Mouse (Mus musculus): ENCODE results near the gene Plp2.

The Plp2 gene

DNA sequence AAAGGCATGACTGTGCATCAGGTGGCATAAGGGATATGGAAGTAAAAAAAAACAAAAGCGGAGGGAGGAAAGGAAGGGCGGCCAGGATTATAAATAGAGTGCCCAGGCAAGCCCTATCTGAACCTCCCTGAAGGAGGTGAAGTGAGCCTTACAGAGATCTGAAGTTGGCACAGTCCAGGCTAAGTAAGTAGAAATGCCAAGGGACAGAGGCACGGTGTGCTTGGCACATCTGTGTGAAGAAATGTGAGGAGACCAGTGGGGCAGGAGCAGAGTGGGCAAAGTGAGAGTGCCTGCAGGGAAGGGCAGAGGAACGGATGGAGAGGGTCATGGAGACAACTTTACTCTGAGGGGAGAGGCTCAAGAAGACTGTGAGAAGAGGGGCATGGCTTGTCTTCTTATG, 10.1 kb downstream of the Plp2 start:
- DNase-seq (ENCODE audit: low spot score) = no peak

DNA sequence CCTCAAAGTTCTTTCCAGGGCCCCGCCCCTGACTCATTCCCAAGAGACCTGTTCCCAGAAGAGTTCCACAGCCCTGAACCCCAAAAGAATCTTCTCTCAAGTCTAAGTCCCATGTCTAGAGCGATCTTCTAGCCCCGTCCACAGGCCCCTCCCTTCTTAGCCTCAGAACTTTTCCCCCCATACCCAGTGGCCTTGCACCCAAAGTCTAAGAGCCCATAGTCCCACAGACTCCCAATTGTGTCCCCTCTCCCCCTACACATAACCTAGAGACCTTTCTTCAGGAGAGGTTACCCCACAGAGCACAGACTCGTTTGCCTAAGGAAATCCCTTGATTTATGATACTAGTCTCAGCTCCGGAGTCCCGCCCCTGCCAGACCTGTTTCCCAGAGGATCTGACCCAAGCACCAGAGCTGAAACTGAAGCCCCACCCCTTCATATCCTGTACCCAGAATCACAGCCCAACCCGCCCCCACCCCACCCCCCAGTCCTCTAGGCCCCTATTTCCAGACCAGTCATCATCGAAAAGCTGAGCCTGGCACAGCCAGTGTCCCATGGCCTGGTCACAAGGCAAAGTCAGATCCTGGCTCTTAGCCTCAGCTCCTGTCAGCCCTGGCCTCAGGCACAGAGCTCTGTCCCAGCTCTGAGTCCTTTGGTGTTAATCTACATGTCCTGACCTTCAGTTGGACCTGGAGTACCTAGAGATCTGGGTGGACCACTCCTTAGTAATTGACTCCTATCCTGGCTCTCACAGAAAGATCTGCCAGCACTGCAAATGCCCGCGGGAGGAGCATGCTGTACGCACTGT, 12.2 kb downstream of the Plp2 start:
- no peak for DNase-seq (ENCODE audit: low spot score)

DNA sequence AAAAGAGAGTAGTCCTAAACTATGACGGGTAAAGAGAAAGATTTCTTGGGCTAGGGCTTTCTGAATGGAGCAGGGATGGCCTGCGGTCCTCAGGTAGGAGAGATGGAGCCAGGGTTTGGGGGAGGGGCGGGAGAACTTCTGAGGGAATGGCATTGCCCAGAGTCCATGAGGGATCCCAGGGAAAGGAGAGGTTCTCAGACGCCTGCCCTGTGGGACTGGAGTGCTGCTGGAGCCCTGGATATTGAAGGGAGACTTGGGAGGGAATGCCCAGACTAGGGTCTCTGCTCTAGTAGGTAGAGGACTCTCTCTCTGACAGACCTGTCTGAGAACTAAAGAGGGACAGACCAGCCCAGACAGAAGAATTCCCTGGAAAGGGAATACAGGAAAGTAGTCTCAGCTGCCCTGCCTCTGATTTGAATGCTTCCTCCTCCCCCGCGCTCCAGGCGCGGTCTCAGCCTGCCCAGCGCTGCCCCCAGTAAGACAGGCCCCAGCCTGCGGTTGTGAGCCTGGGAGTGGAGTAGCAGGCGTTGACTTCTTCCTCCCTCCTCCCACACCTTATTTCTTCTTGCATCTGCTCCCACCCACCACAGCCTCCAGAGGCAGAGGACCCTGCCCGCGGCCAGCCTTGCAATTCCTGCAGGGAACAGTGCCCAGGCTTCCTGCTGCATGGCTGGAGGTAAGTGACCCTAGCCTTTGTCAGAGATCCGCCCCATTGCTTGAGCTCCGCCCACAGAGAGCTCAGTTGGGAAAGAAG, 13.0 kb downstream of the Plp2 start:
- DNase-seq (ENCODE audit: low spot score) = peak; percentile 29

- DNase-seq (ENCODE audit: low spot score) = peak; percentile 31
These were observed 14.0 kb downstream of the Plp2 start, which contains the start of gene Prickle3 for GRCm38 (mm10) chrX:7657221-7657639. Gene Prickle3 (plus strand): TSS chrX:7657260.

DNA sequence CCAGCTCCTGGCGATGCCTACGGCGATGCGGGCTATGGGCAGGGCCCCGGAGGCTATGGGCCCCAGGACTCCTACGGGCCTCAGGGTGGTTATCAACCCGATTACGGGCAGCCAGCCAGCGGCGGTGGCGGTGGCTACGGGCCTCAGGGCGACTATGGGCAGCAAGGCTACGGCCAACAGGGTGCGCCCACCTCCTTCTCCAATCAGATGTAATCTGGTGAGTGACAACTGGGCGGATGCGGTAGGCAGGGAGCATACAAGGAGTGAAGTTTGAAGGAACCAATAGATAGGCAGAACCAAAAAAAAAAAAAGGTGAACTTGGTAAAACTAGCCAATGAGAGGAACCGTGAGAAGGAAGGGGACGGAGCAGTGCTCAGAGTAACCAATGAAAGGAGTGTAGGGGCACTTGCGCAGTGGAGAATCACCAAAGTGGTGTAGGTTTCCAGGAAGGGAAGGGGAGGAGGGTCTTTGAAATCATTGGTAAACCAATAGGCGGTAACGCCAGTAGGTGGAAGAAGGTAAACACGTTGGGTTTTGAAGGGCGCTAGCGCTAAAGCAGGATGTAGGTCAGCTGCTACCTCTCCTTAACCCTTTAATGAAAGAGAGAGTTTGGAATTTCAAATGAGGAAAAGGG, 22.4 kb downstream of the Plp2 start:
- peak; percentile 83 for DNase-seq (ENCODE audit: low spot score)

GRCm38 (mm10) chrX:7645349-7645748, 25.8 kb downstream of the Plp2 start:
- DNase-seq (ENCODE audit: low spot score) = no peak

- no peak for DNase-seq (ENCODE audit: low spot score)
These were observed 30.4 kb downstream of the Plp2 start for GRCm38 (mm10) chrX:7640785-7641184.

DNA sequence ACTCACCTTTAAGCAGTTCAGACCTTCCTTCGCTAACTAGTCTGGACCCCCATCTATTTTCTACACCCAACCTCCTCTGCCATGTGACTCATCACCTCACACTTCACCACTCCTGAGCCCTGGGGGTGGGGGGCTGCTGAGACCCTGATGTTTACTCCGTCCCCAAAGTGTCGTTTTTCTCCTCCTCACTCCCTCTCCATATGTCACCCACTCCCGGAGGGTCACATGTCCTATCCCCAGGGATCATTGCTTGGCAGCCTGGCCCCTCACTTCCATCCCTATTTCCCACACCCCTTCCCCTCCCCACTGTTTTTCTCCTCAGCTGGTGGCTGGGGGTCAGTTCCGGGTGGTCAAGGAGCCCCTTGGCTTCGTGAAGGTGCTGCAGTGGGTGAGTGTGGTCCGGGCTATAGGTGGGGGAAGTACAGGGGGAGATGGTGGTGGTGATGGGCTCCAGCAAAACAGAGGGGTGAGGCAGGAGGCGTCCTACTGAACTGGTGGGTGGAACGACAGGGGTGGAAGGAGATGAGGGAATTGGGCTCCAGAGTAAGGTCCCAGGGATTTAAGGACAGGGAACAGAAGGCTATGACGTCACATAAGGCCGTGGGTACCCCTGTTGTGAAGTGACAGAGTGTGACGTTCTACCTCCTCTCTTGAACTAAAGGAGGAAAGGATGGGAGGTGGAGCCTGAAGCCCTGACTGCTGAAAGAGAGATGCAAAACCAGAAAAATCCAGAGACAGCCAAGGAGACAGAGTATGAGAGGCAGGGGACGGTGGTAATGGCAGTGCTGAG, 31.5 kb downstream of the Plp2 start:
- no peak for DNase-seq (ENCODE audit: low spot score)

DNA sequence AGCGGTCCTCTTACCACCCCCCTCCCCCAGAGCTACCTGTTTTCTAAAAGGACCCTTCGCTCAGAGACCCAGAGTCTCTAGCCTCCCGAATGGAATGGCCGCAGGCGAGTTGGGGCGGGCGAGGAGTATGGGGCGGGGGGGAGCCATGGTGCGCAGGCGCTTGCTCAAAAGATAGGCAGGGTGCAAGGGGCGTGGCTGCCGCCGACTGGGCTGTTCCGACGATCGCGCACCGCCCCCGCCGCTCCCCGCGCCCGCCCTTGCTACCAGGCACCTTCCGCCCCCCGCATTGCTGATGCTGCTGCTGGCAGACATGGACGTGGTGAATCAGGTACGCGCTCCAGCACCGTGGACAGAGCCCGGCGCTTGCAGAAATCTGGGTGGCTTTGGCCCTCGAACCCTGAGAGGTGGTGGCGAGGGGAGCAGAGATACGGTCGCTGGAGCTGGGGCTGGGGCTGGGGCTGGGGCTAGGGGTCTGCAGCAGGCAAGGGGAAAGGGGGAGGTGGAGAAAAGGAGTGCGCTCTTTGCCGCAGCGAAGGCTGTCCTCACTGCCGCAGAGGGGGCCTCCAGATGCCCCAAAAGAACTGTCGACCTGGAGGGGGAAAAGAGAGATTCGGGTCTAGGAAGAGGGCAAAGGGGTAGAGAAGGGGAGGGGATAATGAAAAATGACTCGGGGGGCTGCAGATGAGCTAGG, 32.6 kb downstream of the Plp2 start, which contains the start of gene Syp:
TSS of gene Syp (plus strand) at position 71 of the 691 bp plus-strand sequence.
- DNase-seq (ENCODE audit: low spot score) = peak; percentile 62

- no peak for DNase-seq (ENCODE audit: low spot score)
These were observed 36.1 kb downstream of the Plp2 start for GRCm38 (mm10) chrX:7635101-7635500.

GRCm38 (mm10) chrX:7632560-7632959, 38.6 kb downstream of the Plp2 start:
- DNase-seq (ENCODE audit: low spot score) = no peak

Measured in ovary, adult 18-20 months (tissue).